Mouse (Mus musculus): ENCODE data around the gene Gng12.

DNA sequence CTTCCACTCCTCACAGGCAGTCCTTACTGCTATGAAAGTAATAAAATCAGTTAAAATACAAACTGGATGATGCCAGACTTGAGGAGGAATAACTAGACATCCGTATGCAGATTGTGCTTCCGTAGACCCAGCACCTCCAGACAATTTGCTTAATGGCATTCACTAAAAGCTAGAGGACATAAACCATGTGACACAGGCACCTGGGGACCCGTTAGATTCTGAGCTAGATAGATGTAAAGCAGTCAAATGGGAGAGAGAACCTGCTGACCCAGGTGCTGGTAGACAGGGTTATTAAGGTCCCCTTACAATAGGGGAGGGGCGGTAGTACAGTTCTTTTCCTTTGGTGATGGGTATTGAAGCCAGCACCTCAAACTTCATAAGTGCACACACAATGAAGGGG lies 127.5 kb downstream of the Gng12 start:
- TF ChIP-seq CTCF (IDR thresholded peaks at IDR 0.05; ENCODE audit: low read depth) (no peak), EP300 (IDR thresholded peaks at IDR 0.05; ENCODE audit: low read depth) (no peak)

All from heart, postnatal 0 days (tissue).